Mouse (Mus musculus) embryonic facial prominence, embryonic 10.5 days (tissue): Measurements from ENCODE around the gene Ace. TPM values are rescaled to one million over a fixed set of nuclear protein-coding genes. Genes with fewer than 3 reads are reported as not detected.
A peak's percentile ranks its signal among the peaks of the same experiment; 100 is the strongest.

ENCODE experiments used
- DNase-seq: peaks from one replicate; pipeline ENCODE4 v3.0.0-alpha.2; 2017; ENCODE audit warnings: low spot score
- H3K27ac ChIP-seq: fragments of 300-500 bp; sonication (generic); replicated peaks from 2 replicates; pipeline ENCODE4 v1.5.1; 2016; ENCODE audit warnings: mild to moderate bottlenecking
- H3K27me3 ChIP-seq: fragments of 300-500 bp; sonication (generic); replicated peaks from 2 replicates; pipeline ENCODE4 v1.6.1; 2016; ENCODE audit warnings: low read depth, mild to moderate bottlenecking; ENCODE audit not compliant: poor library complexity, severe bottlenecking
- H3K36me3 ChIP-seq: fragments of 300-500 bp; sonication (generic); replicated peaks from 2 replicates; pipeline ENCODE4 v1.6.1; 2016; ENCODE audit warnings: mild to moderate bottlenecking, moderate library complexity
- H3K4me1 ChIP-seq: fragments of 300-500 bp; sonication (generic); 2 replicates; pipeline ENCODE4 v1.6.1; 2016
- H3K4me3 ChIP-seq: fragments of 300-500 bp; sonication (generic); 2 replicates; pipeline ENCODE4 v1.5.1; 2016; ENCODE audit warnings: mild to moderate bottlenecking, moderate library complexity
- H3K9me3 ChIP-seq: fragments of 300-500 bp; sonication (generic); 2 replicates; pipeline ENCODE4 v1.6.1; 2016; ENCODE audit warnings: mild to moderate bottlenecking
- WGBS: fragments of 180-500 bp; shearing (Covaris S2); methylation state at CpG from one replicate; pipeline ENCODE4 v1.1.7; 2016; 5-methylcytosine and 5-hydroxymethylcytosine counted together
- polyA plus RNA-seq: library from polyadenylated mRNA; unstranded; fragments of >200 nt; fragmentation: Nextera tagmentation; extraction: Ambion mirVana; gene quantifications from 2 replicates; pipeline ENCODE4 v1.2.1, GENCODE M21; 2016

Gene Ace
- polyA plus RNA-seq, 1 experiment from 2014 or later, result 0.45 TPM

GRCm38 (mm10) chr11:105952111-105952510 is 15.6 kb upstream of the Ace start:
- WGBS, result 87% methylated on average over 9 of the region's 9 CpGs
- no peak for DNase-seq
- H3K4me3 ChIP-seq, result no peak overlapping the region
- H3K27me3 ChIP-seq, result 0 out of 2 replicates have a peak, but pooled peaks cover 3% of the 10 kb centered on the region
- peaks cover 26% of the 10 kb centered on the region for H3K4me1 ChIP-seq
- no peaks in the 10 kb centered on the region for H3K9me3 ChIP-seq
- no peak overlapping the region for H3K27ac ChIP-seq
- H3K36me3 ChIP-seq, result no peaks in the 10 kb centered on the region

- Histone ChIP-seq H3K9me3 (no peaks in the 10 kb centered on the region), H3K27ac (0 out of 2 replicates have a peak within 1 kb of the TSS, but pooled peaks have one; percentile 4), H3K27me3 (0 out of 2 replicates have a peak, but pooled peaks cover 3% of the 10 kb centered on the region), H3K36me3 (no peaks in the 10 kb centered on the region), H3K4me1 (peaks cover 24% of the 10 kb centered on the region), H3K4me3 (no peak within 1 kb of the TSS)
- no peak for DNase-seq
- 72% methylated on average over 12 of the region's 12 CpGs for WGBS
These were observed 14.8 kb upstream of the Ace start, which contains the start of gene Cyb561 for GRCm38 (mm10) chr11:105952911-105953386. Cyb561 (minus strand) TSS chr11:105953336.

- DNase-seq, result no peak
- Histone ChIP-seq H3K9me3 (no peaks in the 10 kb centered on the region), H3K27ac (0 out of 2 replicates have a peak overlapping the region, but pooled peaks have one; percentile 4), H3K27me3 (0 out of 2 replicates have a peak, but pooled peaks cover under 1% of the 10 kb centered on the region), H3K4me1 (peaks cover 22% of the 10 kb centered on the region), H3K4me3 (no peak overlapping the region), H3K36me3 (no peaks in the 10 kb centered on the region)
- WGBS, result 80% methylated on average over 6 of the region's 6 CpGs
These were observed 14.3 kb upstream of the Ace start for GRCm38 (mm10) chr11:105953402-105953801.

- no peak overlapping the region for H3K4me3 ChIP-seq
- H3K27me3 ChIP-seq, result no peaks in the 10 kb centered on the region
- WGBS, result 93% methylated on average over 28 of the region's 28 CpGs
- no peaks in the 10 kb centered on the region for H3K36me3 ChIP-seq
- H3K9me3 ChIP-seq, result no peaks in the 10 kb centered on the region
- DNase-seq, result no peak
- H3K4me1 ChIP-seq, result peaks cover 15% of the 10 kb centered on the region
- no peak overlapping the region for H3K27ac ChIP-seq
These were observed 11.8 kb upstream of the Ace start for GRCm38 (mm10) chr11:105955815-105956430.

- no peak overlapping the region for H3K4me3 ChIP-seq
- no peak for DNase-seq
- H3K36me3 ChIP-seq, result no peaks in the 10 kb centered on the region
- H3K9me3 ChIP-seq, result no peaks in the 10 kb centered on the region
- no peak overlapping the region for H3K27ac ChIP-seq
- peaks cover 8% of the 10 kb centered on the region for H3K4me1 ChIP-seq
- H3K27me3 ChIP-seq, result no peaks in the 10 kb centered on the region
- 52% methylated on average over 6 of the region's 6 CpGs for WGBS
These were observed 10.2 kb upstream of the Ace start for GRCm38 (mm10) chr11:105957501-105957900.

- Histone ChIP-seq H3K27ac (no peak overlapping the region), H3K36me3 (no peaks in the 10 kb centered on the region), H3K4me3 (no peak overlapping the region), H3K9me3 (no peaks in the 10 kb centered on the region), H3K4me1 (peaks cover 8% of the 10 kb centered on the region), H3K27me3 (no peaks in the 10 kb centered on the region)
- 64% methylated on average over 1 of the region's 1 CpGs for WGBS
- no peak for DNase-seq
These were observed 9.2 kb upstream of the Ace start for GRCm38 (mm10) chr11:105958566-105958965.

GRCm38 (mm10) chr11:105959355-105959754 is 8.4 kb upstream of the Ace start:
- Histone ChIP-seq H3K4me3 (no peak overlapping the region), H3K27me3 (no peaks in the 10 kb centered on the region), H3K27ac (no peak overlapping the region), H3K9me3 (no peaks in the 10 kb centered on the region), H3K36me3 (no peaks in the 10 kb centered on the region), H3K4me1 (peaks cover 8% of the 10 kb centered on the region)
- DNase-seq, result no peak
- WGBS, result 58% methylated on average over 17 of the region's 17 CpGs

GRCm38 (mm10) chr11:105964691-105965090 is 3.1 kb upstream of the Ace start:
- H3K36me3 ChIP-seq, result no peaks in the 10 kb centered on the region
- 69% methylated on average over 5 of the region's 5 CpGs for WGBS
- no peak for DNase-seq
- peaks cover 20% of the 10 kb centered on the region for H3K4me1 ChIP-seq
- H3K27ac ChIP-seq, result no peak overlapping the region
- H3K27me3 ChIP-seq, result peaks cover 44% of the 10 kb centered on the region
- no peak overlapping the region for H3K4me3 ChIP-seq
- H3K9me3 ChIP-seq, result no peaks in the 10 kb centered on the region

GRCm38 (mm10) chr11:105966288-105966687 is 1.5 kb upstream of the Ace start:
- Histone ChIP-seq H3K9me3 (no peaks in the 10 kb centered on the region), H3K4me1 (peaks cover 20% of the 10 kb centered on the region), H3K27me3 (peaks cover 60% of the 10 kb centered on the region), H3K36me3 (no peaks in the 10 kb centered on the region), H3K4me3 (no peak overlapping the region), H3K27ac (no peak overlapping the region)
- no peak for DNase-seq
- WGBS, result 76% methylated on average over 4 of the region's 4 CpGs

- Histone ChIP-seq H3K27me3 (peaks cover 68% of the 10 kb centered on the region), H3K27ac (no peak overlapping the region), H3K9me3 (no peaks in the 10 kb centered on the region), H3K4me3 (0 out of 2 replicates have a peak overlapping the region, but pooled peaks have one; percentile 75), H3K4me1 (peaks cover 20% of the 10 kb centered on the region), H3K36me3 (no peaks in the 10 kb centered on the region)
- no peak for DNase-seq
- WGBS, result 40% methylated on average over 10 of the region's 10 CpGs
These were observed 1.2 kb downstream of the Ace start for GRCm38 (mm10) chr11:105968948-105969347.

- peaks cover 20% of the 10 kb centered on the region for H3K4me1 ChIP-seq
- H3K36me3 ChIP-seq, result no peaks in the 10 kb centered on the region
- H3K27me3 ChIP-seq, result peaks cover 72% of the 10 kb centered on the region
- no peak for DNase-seq
- H3K9me3 ChIP-seq, result no peaks in the 10 kb centered on the region
- H3K4me3 ChIP-seq, result no peak overlapping the region
- H3K27ac ChIP-seq, result no peak overlapping the region
- 66% methylated on average over 1 of the region's 1 CpGs for WGBS
These were observed 1.8 kb downstream of the Ace start for GRCm38 (mm10) chr11:105969516-105969915.

GRCm38 (mm10) chr11:105974593-105974992 is 6.8 kb downstream of the Ace start:
- 88% methylated on average over 6 of the region's 6 CpGs for WGBS
- no peak overlapping the region for H3K27ac ChIP-seq

GRCm38 (mm10) chr11:105975050-105975449 is 7.3 kb downstream of the Ace start:
- Histone ChIP-seq H3K27me3 (peaks cover 24% of the 10 kb centered on the region), H3K36me3 (no peaks in the 10 kb centered on the region), H3K9me3 (no peaks in the 10 kb centered on the region), H3K27ac (no peak overlapping the region), H3K4me3 (no peak overlapping the region), H3K4me1 (no peaks in the 10 kb centered on the region)
- WGBS, result 75% methylated on average over 3 of the region's 3 CpGs
- no peak for DNase-seq

More at GRCm38 (mm10) chr11:105974593-105974992, 6.8 kb downstream of the Ace start:
- Histone ChIP-seq H3K4me3 (no peak overlapping the region), H3K36me3 (no peaks in the 10 kb centered on the region), H3K4me1 (no peaks in the 10 kb centered on the region), H3K27me3 (peaks cover 28% of the 10 kb centered on the region), H3K9me3 (no peaks in the 10 kb centered on the region)
- no peak for DNase-seq
